Mouse (Mus musculus) left cerebral cortex, adult 9 months (tissue): ENCODE measurements at regions not wholly inside any gene's neighbourhood (a gene's known extent, or its start where the extent isn't known, plus 50 kb on each side); places are given as distances from the start of the nearest gene placed in this dataset.

Experiments used
- DNase-seq, 2 experiments: peaks; one replicate each; pipeline ENCODE4 v3.0.0; 2022; ENCODE audit warnings: low spot score in 2 of 2

- DNase-seq = no peak
These were observed 235.8 kb upstream of the Tmtc4 start for GRCm38 (mm10) chr14:123219590-123219989.

GRCm38 (mm10) chr14:123210241-123210640, 226.4 kb upstream of the Tmtc4 start:
- no peak for DNase-seq

GRCm38 (mm10) chr14:123202848-123203247, 219.0 kb upstream of the Tmtc4 start:
- no peak for DNase-seq

GRCm38 (mm10) chr14:123202313-123202712, 218.5 kb upstream of the Tmtc4 start:
- DNase-seq = no peak

- peak; percentile 6 to 57 for DNase-seq
These were observed 217.8 kb upstream of the Tmtc4 start for GRCm38 (mm10) chr14:123201426-123202274.

- DNase-seq = no peak
These were observed 215.3 kb upstream of the Tmtc4 start for GRCm38 (mm10) chr14:123199111-123199510.

GRCm38 (mm10) chr14:123192574-123192973, 208.7 kb upstream of the Tmtc4 start:
- no peak for DNase-seq

GRCm38 (mm10) chr14:123190729-123191128, 206.9 kb upstream of the Tmtc4 start:
- no peak for DNase-seq

- no peak for DNase-seq
These were observed 203.6 kb upstream of the Tmtc4 start for GRCm38 (mm10) chr14:123187270-123188058.

GRCm38 (mm10) chr14:123173183-123173582, 189.3 kb upstream of the Tmtc4 start:
- no peak for DNase-seq

- DNase-seq = no peak
These were observed 188.0 kb upstream of the Tmtc4 start for GRCm38 (mm10) chr14:123171865-123172264.

GRCm38 (mm10) chr14:123163842-123164241, 180.0 kb upstream of the Tmtc4 start:
- DNase-seq = no peak

- DNase-seq = peak; percentile 7 to 52
These were observed 159.7 kb upstream of the Tmtc4 start for GRCm38 (mm10) chr14:123143489-123144046.

GRCm38 (mm10) chr14:123138743-123139705, 155.2 kb upstream of the Tmtc4 start:
- DNase-seq = no peak

GRCm38 (mm10) chr14:123133979-123134378, 150.1 kb upstream of the Tmtc4 start:
- no peak for DNase-seq

GRCm38 (mm10) chr14:123120361-123120760, 136.5 kb upstream of the Tmtc4 start:
- DNase-seq = no peak

GRCm38 (mm10) chr14:123116337-123116736, 132.5 kb upstream of the Tmtc4 start:
- no peak for DNase-seq

- no peak for DNase-seq
These were observed 126.7 kb upstream of the Tmtc4 start for GRCm38 (mm10) chr14:123110533-123110932.

- no peak for DNase-seq
These were observed 116.5 kb upstream of the Tmtc4 start for GRCm38 (mm10) chr14:123100371-123100770.

GRCm38 (mm10) chr14:123096086-123096485, 112.3 kb upstream of the Tmtc4 start:
- no peak for DNase-seq

GRCm38 (mm10) chr14:123082065-123082464, 98.2 kb upstream of the Tmtc4 start:
- no peak for DNase-seq
